Mouse (Mus musculus) megakaryocyte, embryonic 14.5 days (primary cell): ENCODE measurements around the gene Mroh7.

Experiments
- FLI1 ChIP-seq: IDR thresholded peaks from 2 replicates; pipeline ENCODE4 v1.6.1; 2012; ENCODE audit warnings: low read length, inconsistent platforms, mixed read lengths
- GATA1 ChIP-seq: IDR thresholded peaks from 3 replicates; pipeline ENCODE4 v1.6.1; 2012; ENCODE audit warnings: mixed read lengths, low read length, inconsistent platforms, borderline replicate concordance

GRCm38 (mm10) chr4:106751726-106752125, 21.0 kb upstream of the Mroh7 start:
- TF ChIP-seq GATA1 (no peak), FLI1 (no peak)
